Mouse (Mus musculus) limb, embryonic 10.5 days (tissue): ENCODE measurements around the gene Chst5. TPM values are rescaled to one million over a fixed set of nuclear protein-coding genes. Genes with fewer than 3 reads are reported as not detected.

Source experiments
- DNase-seq: peaks from one replicate; pipeline ENCODE4 v3.0.0-alpha.2; 2017; ENCODE audit warnings: low spot score
- H3K27ac ChIP-seq: fragments of 300-500 bp; sonication (generic); 2 replicates; pipeline ENCODE4 v1.5.1; 2016; ENCODE audit warnings: mild to moderate bottlenecking
- H3K27me3 ChIP-seq: fragments of 300-500 bp; sonication (generic); 2 replicates; pipeline ENCODE4 v1.6.1; 2016; ENCODE audit warnings: low read depth, mild to moderate bottlenecking; ENCODE audit not compliant: poor library complexity, severe bottlenecking
- H3K36me3 ChIP-seq: fragments of 300-500 bp; sonication (generic); 2 replicates; pipeline ENCODE4 v1.6.1; 2016; ENCODE audit warnings: mild to moderate bottlenecking, moderate library complexity
- H3K4me1 ChIP-seq: fragments of 300-500 bp; sonication (generic); 2 replicates; pipeline ENCODE4 v1.6.1; 2016
- H3K4me3 ChIP-seq: fragments of 300-500 bp; sonication (generic); 2 replicates; pipeline ENCODE4 v1.5.1; 2016; ENCODE audit warnings: mild to moderate bottlenecking, moderate library complexity
- H3K9me3 ChIP-seq: fragments of 300-500 bp; sonication (generic); replicated peaks from 2 replicates; pipeline ENCODE4 v1.6.1; 2016; ENCODE audit warnings: mild to moderate bottlenecking
- WGBS: fragments of 180-500 bp; shearing (Covaris S2); methylation state at CpG from one replicate; pipeline ENCODE4 v1.1.7; 2016; 5-methylcytosine and 5-hydroxymethylcytosine counted together
- polyA plus RNA-seq: library from polyadenylated mRNA; unstranded; fragments of >200 nt; fragmentation: Nextera tagmentation; extraction: Ambion mirVana; gene quantifications from 2 replicates; pipeline ENCODE4 v1.2.1, GENCODE M21; 2016

The Chst5 gene
- polyA plus RNA-seq, 1 experiment from 2014 or later, result 2.4 TPM

GRCm38 (mm10) chr8:111883615-111884014 lies 26.6 kb downstream of the Chst5 start:
- WGBS, result 84% methylated on average over 4 of the region's 4 CpGs
- H3K36me3 ChIP-seq, result no peaks in the 10 kb centered on the region
- peaks cover 21% of the 10 kb centered on the region for H3K27me3 ChIP-seq
- H3K9me3 ChIP-seq, result no peaks in the 10 kb centered on the region
- H3K4me1 ChIP-seq, result no peaks in the 10 kb centered on the region
- no peak overlapping the region for H3K27ac ChIP-seq
- DNase-seq, result no peak
- H3K4me3 ChIP-seq, result no peak overlapping the region

GRCm38 (mm10) chr8:111881591-111881990 lies 28.7 kb downstream of the Chst5 start:
- peak; percentile 57 for DNase-seq
- H3K36me3 ChIP-seq, result no peaks in the 10 kb centered on the region
- no peaks in the 10 kb centered on the region for H3K9me3 ChIP-seq
- H3K27me3 ChIP-seq, result peaks cover 1% of the 10 kb centered on the region; the same call in 1 of the 2 replicates
- H3K4me1 ChIP-seq, result no peaks in the 10 kb centered on the region
- H3K4me3 ChIP-seq, result no peak overlapping the region
- 3% methylated on average over 2 of the region's 2 CpGs for WGBS
- no peak overlapping the region for H3K27ac ChIP-seq

GRCm38 (mm10) chr8:111877711-111878110 lies 32.5 kb downstream of the Chst5 start:
- Histone ChIP-seq H3K36me3 (0 out of 2 replicates have a peak, but pooled peaks cover 4% of the 10 kb centered on the region), H3K27me3 (no peaks in the 10 kb centered on the region), H3K9me3 (no peaks in the 10 kb centered on the region), H3K4me3 (no peak overlapping the region), H3K27ac (no peak overlapping the region), H3K4me1 (peaks cover 10% of the 10 kb centered on the region)
- WGBS, result 67% methylated on average over 9 of the region's 9 CpGs
- DNase-seq, result no peak

GRCm38 (mm10) chr8:111876355-111876948 lies 33.8 kb downstream of the Chst5 start, which contains the start of gene Tmem170:
Gene Tmem170, minus strand, starts transcription at chr8:111876750.
- Histone ChIP-seq H3K27ac (peak within 1 kb of the TSS; percentile 93), H3K4me1 (peaks cover 10% of the 10 kb centered on the region), H3K4me3 (peak within 1 kb of the TSS; percentile 87), H3K36me3 (0 out of 2 replicates have a peak, but pooled peaks cover 6% of the 10 kb centered on the region), H3K27me3 (no peaks in the 10 kb centered on the region), H3K9me3 (no peaks in the 10 kb centered on the region)
- peak; percentile 98 for DNase-seq
- WGBS, result under 1% methylated on average over 53 of the region's 53 CpGs

GRCm38 (mm10) chr8:111875758-111876157 lies 34.5 kb downstream of the Chst5 start:
- DNase-seq, result no peak
- Histone ChIP-seq H3K27ac (peak overlapping the region; percentile 93), H3K9me3 (no peaks in the 10 kb centered on the region), H3K4me3 (peak overlapping the region; percentile 87), H3K4me1 (peaks cover 10% of the 10 kb centered on the region), H3K36me3 (0 out of 2 replicates have a peak, but pooled peaks cover 6% of the 10 kb centered on the region), H3K27me3 (no peaks in the 10 kb centered on the region)
- WGBS, result 29% methylated on average over 9 of the region's 9 CpGs

- Histone ChIP-seq H3K36me3 (peaks cover 7% of the 10 kb centered on the region; the same call in 1 of the 2 replicates), H3K4me1 (peaks cover 10% of the 10 kb centered on the region), H3K27me3 (no peaks in the 10 kb centered on the region), H3K4me3 (no peak overlapping the region), H3K27ac (no peak overlapping the region), H3K9me3 (no peaks in the 10 kb centered on the region)
- 80% methylated on average over 3 of the region's 3 CpGs for WGBS
- no peak for DNase-seq
Measured at GRCm38 (mm10) chr8:111871278-111871677, 39.0 kb downstream of the Chst5 start.

- no peaks in the 10 kb centered on the region for H3K27me3 ChIP-seq
- no peak for DNase-seq
- WGBS, result 95% methylated on average over 3 of the region's 3 CpGs
Measured at GRCm38 (mm10) chr8:111870379-111870778, 39.9 kb downstream of the Chst5 start.

GRCm38 (mm10) chr8:111868664-111869063 lies 41.6 kb downstream of the Chst5 start:
- Histone ChIP-seq H3K36me3 (peaks cover 20% of the 10 kb centered on the region), H3K27me3 (no peaks in the 10 kb centered on the region), H3K4me1 (no peaks in the 10 kb centered on the region), H3K27ac (no peak overlapping the region), H3K9me3 (no peaks in the 10 kb centered on the region), H3K4me3 (no peak overlapping the region)
- no peak for DNase-seq
- WGBS, result 67% methylated on average over 2 of the region's 2 CpGs

More at GRCm38 (mm10) chr8:111870379-111870778, 39.9 kb downstream of the Chst5 start:
- H3K4me1 ChIP-seq, result 0 out of 2 replicates have a peak, but pooled peaks cover 2% of the 10 kb centered on the region
- no peak overlapping the region for H3K27ac ChIP-seq
- H3K9me3 ChIP-seq, result no peaks in the 10 kb centered on the region
- peaks cover 16% of the 10 kb centered on the region for H3K36me3 ChIP-seq
- no peak overlapping the region for H3K4me3 ChIP-seq

GRCm38 (mm10) chr8:111865857-111866256 lies 44.4 kb downstream of the Chst5 start:
- no peak overlapping the region for H3K27ac ChIP-seq
- peaks cover 16% of the 10 kb centered on the region for H3K36me3 ChIP-seq
- no peaks in the 10 kb centered on the region for H3K4me1 ChIP-seq
- no peaks in the 10 kb centered on the region for H3K27me3 ChIP-seq
- H3K4me3 ChIP-seq, result no peak overlapping the region
- no peaks in the 10 kb centered on the region for H3K9me3 ChIP-seq
- WGBS, result 88% methylated on average over 6 of the region's 6 CpGs
- no peak for DNase-seq

GRCm38 (mm10) chr8:111865130-111865852 lies 45.0 kb downstream of the Chst5 start:
- no peak overlapping the region for H3K27ac ChIP-seq
- no peaks in the 10 kb centered on the region for H3K9me3 ChIP-seq
- 93% methylated on average over 8 of the region's 8 CpGs for WGBS
- no peak for DNase-seq
- peaks cover 16% of the 10 kb centered on the region for H3K36me3 ChIP-seq
- no peak overlapping the region for H3K4me3 ChIP-seq
- no peaks in the 10 kb centered on the region for H3K4me1 ChIP-seq
- no peaks in the 10 kb centered on the region for H3K27me3 ChIP-seq

- no peaks in the 10 kb centered on the region for H3K4me1 ChIP-seq
- no peaks in the 10 kb centered on the region for H3K9me3 ChIP-seq
- 93% methylated on average over 8 of the region's 8 CpGs for WGBS
- peaks cover 16% of the 10 kb centered on the region for H3K36me3 ChIP-seq
- H3K4me3 ChIP-seq, result no peak overlapping the region
- H3K27ac ChIP-seq, result no peak overlapping the region
- no peaks in the 10 kb centered on the region for H3K27me3 ChIP-seq
- no peak for DNase-seq
Measured at GRCm38 (mm10) chr8:111864648-111865047, 45.6 kb downstream of the Chst5 start.

- H3K27me3 ChIP-seq, result no peaks in the 10 kb centered on the region
- H3K4me1 ChIP-seq, result no peaks in the 10 kb centered on the region
- no peaks in the 10 kb centered on the region for H3K9me3 ChIP-seq
- 88% methylated on average over 4 of the region's 4 CpGs for WGBS
- H3K4me3 ChIP-seq, result no peak overlapping the region
- no peak overlapping the region for H3K27ac ChIP-seq
- H3K36me3 ChIP-seq, result peaks cover 16% of the 10 kb centered on the region
- DNase-seq, result no peak
Measured at GRCm38 (mm10) chr8:111863280-111863679, 47.0 kb downstream of the Chst5 start.

- H3K9me3 ChIP-seq, result no peaks in the 10 kb centered on the region
- no peak for DNase-seq
- H3K4me3 ChIP-seq, result no peak overlapping the region
- peaks cover 3% of the 10 kb centered on the region; the same call in 1 of the 2 replicates for H3K36me3 ChIP-seq
- peaks cover 7% of the 10 kb centered on the region for H3K4me1 ChIP-seq
- no peak overlapping the region for H3K27ac ChIP-seq
- H3K27me3 ChIP-seq, result no peaks in the 10 kb centered on the region
- WGBS, result 94% methylated on average over 12 of the region's 12 CpGs
Measured at GRCm38 (mm10) chr8:111855977-111856376, 54.3 kb downstream of the Chst5 start.
